Mouse (Mus musculus) bone marrow, adult 2 months (tissue): ENCODE measurements around the gene Pigx.

Experiments
- CTCF ChIP-seq: fragments of 200-500 bp; IDR thresholded peaks from 2 replicates; pipeline ENCODE4 v1.5.1; 2011; ENCODE audit warnings: low read length, control low read depth; ENCODE audit not compliant: control insufficient read depth, insufficient read depth
- POLR2A ChIP-seq: fragments of 200-500 bp; IDR thresholded peaks from 2 replicates; pipeline ENCODE4 v1.6.1; 2011; ENCODE audit warnings: low read depth, mild to moderate bottlenecking, control low read depth, low read length, borderline replicate concordance; ENCODE audit not compliant: control insufficient read depth

GRCm38 (mm10) chr16:32116186-32116585, 16.6 kb upstream of the Pigx start:
- TF ChIP-seq CTCF (no peak), POLR2A (no peak)
